Mouse (Mus musculus): ENCODE data around the gene Itk. TPM values are rescaled to one million over a fixed set of nuclear protein-coding genes. Genes with fewer than 3 reads are reported as not detected.
A peak's percentile ranks its signal among the peaks of the same experiment; 100 is the strongest.

The Itk gene
- polyA plus RNA-seq, 1 experiment: 0.39 TPM

DNA sequence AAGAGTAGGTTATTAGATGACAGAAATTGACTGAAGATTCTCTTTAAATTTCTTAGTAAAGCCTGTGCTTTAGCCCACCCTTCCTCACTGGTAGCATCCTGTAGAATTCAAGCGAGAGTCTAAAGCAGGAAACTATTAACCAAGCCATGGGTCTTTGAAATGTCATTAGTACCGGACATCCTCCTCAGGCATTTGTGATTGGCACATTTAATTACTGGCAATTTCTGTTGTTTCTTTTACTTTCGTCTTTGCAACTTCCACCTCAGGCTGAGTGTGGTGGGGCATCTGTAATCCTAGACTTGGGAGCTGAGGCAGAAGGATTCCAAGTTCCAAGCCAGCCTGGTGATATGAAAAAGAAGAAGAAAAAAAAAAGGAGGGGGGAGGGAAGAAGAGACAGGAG lies 23.0 kb downstream of the Itk start:
- WGBS: 85% methylated on average over 3 of the region's 3 CpGs
- TF ChIP-seq CTCF (IDR thresholded peaks at IDR 0.05; ENCODE audit: borderline replicate concordance, insufficient read depth, low read depth, low read length): no peak
- no peak for TF ChIP-seq POLR2A (IDR thresholded peaks at IDR 0.05; ENCODE audit: borderline replicate concordance, insufficient read depth, low read length)
- no peak for DNase-seq
- Histone ChIP-seq H3K27ac (ENCODE audit: insufficient read depth, low read length) (no peak overlapping the region), H3K4me3 (replicated peaks; ENCODE audit: insufficient read depth, low read depth, low read length) (no peak overlapping the region), H3K27me3 (ENCODE audit: control insufficient read depth, insufficient read depth, low read length) (no peaks in the 10 kb centered on the region; the same call in 1 of the 2 replicates), H3K4me1 (ENCODE audit: control insufficient read depth, insufficient read depth, low read length) (peaks cover 2% of the 10 kb centered on the region)

DNA sequence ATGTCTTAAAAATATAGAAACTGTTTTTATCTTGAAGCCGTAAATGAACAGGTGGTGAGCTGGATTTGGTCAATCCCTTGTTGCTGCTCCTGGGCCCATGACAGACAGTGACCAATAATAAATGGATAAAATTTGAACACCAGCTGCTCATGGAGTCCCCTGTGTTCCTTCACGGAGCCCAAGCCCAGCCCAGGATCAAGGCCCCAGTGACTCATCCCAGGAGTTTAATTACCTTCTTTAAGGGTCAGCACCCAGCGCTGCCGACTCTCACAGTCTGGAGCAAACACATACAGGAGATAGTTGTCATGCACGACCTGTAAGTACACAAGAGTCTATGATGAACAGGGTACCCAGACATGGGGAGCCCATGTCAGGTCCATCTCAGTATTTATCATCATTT lies 23.6 kb downstream of the Itk start:
- no peaks in the 10 kb centered on the region; the same call in 1 of the 2 replicates for H3K27me3 ChIP-seq (ENCODE audit: control insufficient read depth, insufficient read depth, low read length)
- H3K4me1 ChIP-seq (ENCODE audit: control insufficient read depth, insufficient read depth, low read length): peaks cover 2% of the 10 kb centered on the region
- TF ChIP-seq POLR2A (IDR thresholded peaks at IDR 0.05; ENCODE audit: borderline replicate concordance, insufficient read depth, low read length) (no peak), CTCF (IDR thresholded peaks at IDR 0.05; ENCODE audit: borderline replicate concordance, insufficient read depth, low read depth, low read length) (no peak)
- WGBS: 75% methylated on average over 5 of the region's 5 CpGs
- H3K4me3 ChIP-seq (replicated peaks; ENCODE audit: insufficient read depth, low read depth, low read length): no peak overlapping the region
- H3K27ac ChIP-seq (ENCODE audit: insufficient read depth, low read length): no peak overlapping the region
- no peak for DNase-seq

DNA sequence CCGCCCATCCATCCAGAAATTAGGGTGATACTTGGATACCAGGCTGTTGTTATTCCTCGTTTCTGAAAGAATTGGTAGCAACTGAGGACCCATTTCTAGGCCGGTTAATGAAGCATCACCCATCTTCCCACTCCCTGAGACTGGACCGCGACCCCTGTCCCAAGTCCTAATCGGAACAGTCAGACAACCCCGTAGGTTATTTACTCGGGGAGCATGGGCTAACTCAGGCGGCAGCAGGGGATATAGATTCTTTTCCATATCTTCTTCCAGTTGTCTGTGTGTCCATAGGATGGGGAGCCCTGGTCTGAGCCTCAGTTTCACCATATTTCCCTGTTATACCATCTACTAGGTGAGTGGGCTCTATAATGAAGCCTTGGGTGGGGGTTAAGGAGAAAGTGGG lies 25.5 kb downstream of the Itk start:
- no peaks in the 10 kb centered on the region; the same call in 1 of the 2 replicates for H3K27me3 ChIP-seq (ENCODE audit: control insufficient read depth, insufficient read depth, low read length)
- H3K4me3 ChIP-seq (replicated peaks; ENCODE audit: insufficient read depth, low read depth, low read length): no peak overlapping the region
- H3K27ac ChIP-seq (ENCODE audit: insufficient read depth, low read length): no peak overlapping the region
- 97% methylated on average over 9 of the region's 9 CpGs for WGBS
- DNase-seq: no peak
- H3K4me1 ChIP-seq (ENCODE audit: control insufficient read depth, insufficient read depth, low read length): peaks cover 2% of the 10 kb centered on the region
- no peak for TF ChIP-seq CTCF (IDR thresholded peaks at IDR 0.05; ENCODE audit: borderline replicate concordance, insufficient read depth, low read depth, low read length)

GRCm38 (mm10) chr11:46362061-46363022 lies 27.0 kb downstream of the Itk start:
- peaks cover 2% of the 10 kb centered on the region for H3K4me1 ChIP-seq (ENCODE audit: control insufficient read depth, insufficient read depth, low read length)
- no peak overlapping the region for H3K27ac ChIP-seq (ENCODE audit: insufficient read depth, low read length)
- DNase-seq: peak; percentile 49 to 63
- no peak overlapping the region for H3K4me3 ChIP-seq (replicated peaks; ENCODE audit: insufficient read depth, low read depth, low read length)
- TF ChIP-seq CTCF (IDR thresholded peaks at IDR 0.05; ENCODE audit: borderline replicate concordance, insufficient read depth, low read depth, low read length) (no peak), POLR2A (IDR thresholded peaks at IDR 0.05; ENCODE audit: borderline replicate concordance, insufficient read depth, low read length) (no peak)
- H3K27me3 ChIP-seq (ENCODE audit: control insufficient read depth, insufficient read depth, low read length): no peaks in the 10 kb centered on the region; the same call in 1 of the 2 replicates
- WGBS: 47% methylated on average over 18 of the region's 18 CpGs

DNA sequence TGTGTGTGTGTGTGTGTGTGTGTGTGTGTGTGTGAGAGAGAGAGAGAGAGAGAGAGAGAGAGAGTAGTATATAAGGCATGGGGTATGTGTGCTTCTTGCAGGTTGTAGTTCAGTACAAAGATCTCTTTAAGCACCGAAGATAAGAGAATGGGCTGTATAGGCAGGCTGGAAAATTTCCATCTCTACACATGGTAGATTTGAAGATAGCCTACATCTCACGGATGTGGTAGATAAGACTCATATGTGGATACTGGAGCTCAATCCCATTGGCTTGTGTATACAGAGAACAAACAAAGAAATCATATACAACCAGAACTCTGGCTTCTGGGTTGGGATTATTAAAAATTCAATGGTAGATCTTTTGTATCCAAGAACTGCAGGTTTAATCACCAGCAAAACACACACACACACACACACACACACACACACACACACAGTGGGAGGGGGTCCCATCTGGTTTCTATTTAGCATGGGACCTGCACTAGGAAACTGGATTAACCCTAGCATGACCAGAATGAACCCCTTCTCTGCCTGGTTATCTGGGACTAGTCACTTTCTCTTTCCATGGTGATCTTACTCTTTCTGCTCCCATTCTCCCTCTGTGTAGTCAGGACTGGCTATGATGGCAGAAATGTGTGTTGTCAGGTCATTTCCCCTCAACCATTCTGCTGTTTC lies 28.2 kb downstream of the Itk start:
- Histone ChIP-seq H3K4me3 (replicated peaks; ENCODE audit: insufficient read depth, low read depth, low read length) (no peak overlapping the region), H3K27ac (ENCODE audit: insufficient read depth, low read length) (no peak overlapping the region), H3K27me3 (ENCODE audit: control insufficient read depth, insufficient read depth, low read length) (no peaks in the 10 kb centered on the region; the same call in 1 of the 2 replicates), H3K4me1 (ENCODE audit: control insufficient read depth, insufficient read depth, low read length) (peaks cover 2% of the 10 kb centered on the region)
- no peak for DNase-seq
- WGBS: 80% methylated on average over 2 of the region's 2 CpGs
- no peak for TF ChIP-seq POLR2A (IDR thresholded peaks at IDR 0.05; ENCODE audit: borderline replicate concordance, insufficient read depth, low read length)

DNA sequence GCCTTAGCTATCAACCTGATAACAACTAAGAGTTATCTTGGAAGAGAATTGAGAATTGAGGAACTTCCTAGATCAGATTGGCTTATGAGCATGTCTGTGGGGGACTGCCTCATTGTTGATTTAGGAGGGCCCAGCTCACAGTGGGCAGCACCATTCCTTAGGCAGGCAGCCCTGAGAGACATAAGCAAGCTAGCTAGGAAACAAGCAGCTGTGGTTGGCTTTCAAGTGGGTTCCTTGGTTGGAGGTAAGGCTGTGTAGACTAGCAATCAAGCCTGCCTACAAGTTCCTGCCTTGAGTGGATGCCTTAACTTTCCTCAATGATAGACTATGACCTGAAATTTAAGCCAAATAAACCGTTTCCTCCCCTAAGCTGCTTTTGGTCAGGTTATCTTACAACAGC lies 30.9 kb downstream of the Itk start:
- no peak overlapping the region for H3K4me3 ChIP-seq (replicated peaks; ENCODE audit: insufficient read depth, low read depth, low read length)
- TF ChIP-seq POLR2A (IDR thresholded peaks at IDR 0.05; ENCODE audit: borderline replicate concordance, insufficient read depth, low read length) (no peak), CTCF (IDR thresholded peaks at IDR 0.05; ENCODE audit: borderline replicate concordance, insufficient read depth, low read depth, low read length) (no peak)
- WGBS: 53% methylated on average over 1 of the region's 1 CpGs

GRCm38 (mm10) chr11:46349681-46350410 lies 39.5 kb downstream of the Itk start:
- no peaks in the 10 kb centered on the region for H3K4me1 ChIP-seq (ENCODE audit: control insufficient read depth, insufficient read depth, low read length)
- DNase-seq: no peak
- H3K27me3 ChIP-seq (ENCODE audit: control insufficient read depth, insufficient read depth, low read length): no peaks in the 10 kb centered on the region
- WGBS: 72% methylated on average over 2 of the region's 2 CpGs
- no peak overlapping the region for H3K4me3 ChIP-seq (replicated peaks; ENCODE audit: insufficient read depth, low read depth, low read length)
- no peak overlapping the region for H3K27ac ChIP-seq (ENCODE audit: insufficient read depth, low read length)
- TF ChIP-seq POLR2A (IDR thresholded peaks at IDR 0.05; ENCODE audit: borderline replicate concordance, insufficient read depth, low read length) (no peak), CTCF (IDR thresholded peaks at IDR 0.05; ENCODE audit: borderline replicate concordance, insufficient read depth, low read depth, low read length) (no peak)

More for the DNA sequence above, 30.9 kb downstream of the Itk start:
- Histone ChIP-seq H3K4me1 (ENCODE audit: control insufficient read depth, insufficient read depth, low read length) (peaks cover 2% of the 10 kb centered on the region), H3K27ac (ENCODE audit: insufficient read depth, low read length) (no peak overlapping the region), H3K27me3 (ENCODE audit: control insufficient read depth, insufficient read depth, low read length) (no peaks in the 10 kb centered on the region)
- DNase-seq: no peak

All from cerebellum, adult 2 months (tissue).